Mouse (Mus musculus) heart, embryonic 16.5 days (tissue): ENCODE results near the gene Qdpr. TPM values are rescaled to one million over a fixed set of nuclear protein-coding genes. Genes with fewer than 3 reads are reported as not detected.

Source experiments
- ATAC-seq: fragments of 200-750 bp; cut with Nextera tagmentation; replicated peaks from 2 replicates; pipeline ENCODE4 v1.8.0; 2017; ENCODE audit warnings: moderate number of reproducible peaks; ENCODE audit not compliant: insufficient read depth, low FRiP score; ENCODE audit errors: extremely low read depth
- H3K27ac ChIP-seq: fragments of 300-500 bp; sonication (generic); 2 replicates; pipeline ENCODE4 v1.5.1; 2014; ENCODE audit warnings: mild to moderate bottlenecking, low read length, control low read depth, moderate library complexity
- H3K27me3 ChIP-seq: fragments of 300-500 bp; sonication (generic); 2 replicates; pipeline ENCODE4 v1.6.1; 2014; ENCODE audit warnings: low read length, mixed read lengths; ENCODE audit not compliant: control insufficient read depth, insufficient read depth
- H3K36me3 ChIP-seq: fragments of 300-500 bp; sonication (generic); 2 replicates; pipeline ENCODE4 v1.6.1; 2014; ENCODE audit not compliant: control insufficient read depth, insufficient read depth
- H3K4me1 ChIP-seq: fragments of 300-500 bp; sonication (generic); 2 replicates; pipeline ENCODE4 v1.6.1; 2014; ENCODE audit warnings: low read length, mixed read lengths; ENCODE audit not compliant: control insufficient read depth, insufficient read depth
- H3K4me2 ChIP-seq: fragments of 300-500 bp; sonication (generic); 2 replicates; pipeline ENCODE4 v1.6.1; 2014; ENCODE audit warnings: low read depth, mild to moderate bottlenecking, control low read depth, low read length
- H3K4me3 ChIP-seq: fragments of 300-500 bp; sonication (generic); 2 replicates; pipeline ENCODE4 v1.5.1; 2014; ENCODE audit warnings: mild to moderate bottlenecking, control low read depth, low read length
- H3K9ac ChIP-seq: fragments of 300-500 bp; sonication (generic); 2 replicates; pipeline ENCODE4 v1.6.1; 2014; ENCODE audit warnings: low read length, control low read depth
- H3K9me3 ChIP-seq: fragments of 300-500 bp; sonication (generic); replicated peaks from 2 replicates; pipeline ENCODE4 v1.6.1; 2016; ENCODE audit warnings: low read length; ENCODE audit not compliant: control insufficient read depth
- WGBS: fragments of 180-500 bp; shearing (Covaris S2); extraction: QIAGEN DNeasy Blood & Tissue Kit; methylation state at CpG from one replicate; pipeline ENCODE4 v1.1.7; 2014; 5-methylcytosine and 5-hydroxymethylcytosine counted together
- polyA plus RNA-seq: library from polyadenylated mRNA; unstranded; fragments of >200 nt; fragmentation: Nextera tagmentation; extraction: Ambion mirVana; gene quantifications from 2 replicates; pipeline ENCODE4 v1.2.1, GENCODE M21; 2015

Gene Qdpr
- polyA plus RNA-seq, 1 experiment from 2014 or later = 112 TPM

DNA sequence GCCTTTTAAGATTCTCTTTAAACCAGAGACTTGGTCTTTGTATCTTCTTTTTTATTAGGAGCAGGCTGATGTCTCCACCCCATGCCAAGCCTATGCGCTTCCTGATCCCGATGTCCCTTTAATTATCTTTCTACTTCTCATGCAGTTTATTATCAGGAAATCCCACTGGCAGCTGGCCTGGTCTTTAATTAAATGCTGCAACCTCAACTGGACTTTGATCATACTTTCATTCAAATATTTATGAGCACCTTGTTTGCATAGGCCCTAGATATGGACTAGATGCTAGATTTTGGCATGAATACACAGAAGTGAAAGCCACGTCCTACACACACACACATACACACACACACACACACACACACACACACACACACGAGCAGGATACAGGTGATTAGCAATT, 41.7 kb upstream of the Qdpr start:
- Histone ChIP-seq H3K4me1 (peaks cover 10% of the 10 kb centered on the region), H3K9me3 (no peaks in the 10 kb centered on the region)
- ATAC-seq = no peak

GRCm38 (mm10) chr5:45483654-45484053, 33.6 kb upstream of the Qdpr start:
- H3K4me3 ChIP-seq = no peak overlapping the region
- WGBS = 80% methylated on average over 1 of the region's 1 CpGs

More for the DNA sequence above, 41.7 kb upstream of the Qdpr start:
- H3K27ac ChIP-seq = no peak overlapping the region
- 0 out of 2 replicates have a peak, but pooled peaks cover 3% of the 10 kb centered on the region for H3K27me3 ChIP-seq
- H3K9ac ChIP-seq = no peak overlapping the region
- H3K36me3 ChIP-seq = no peaks in the 10 kb centered on the region
- H3K4me2 ChIP-seq = no peak overlapping the region
- WGBS = 69% methylated on average over 4 of the region's 4 CpGs
- no peak overlapping the region for H3K4me3 ChIP-seq

DNA sequence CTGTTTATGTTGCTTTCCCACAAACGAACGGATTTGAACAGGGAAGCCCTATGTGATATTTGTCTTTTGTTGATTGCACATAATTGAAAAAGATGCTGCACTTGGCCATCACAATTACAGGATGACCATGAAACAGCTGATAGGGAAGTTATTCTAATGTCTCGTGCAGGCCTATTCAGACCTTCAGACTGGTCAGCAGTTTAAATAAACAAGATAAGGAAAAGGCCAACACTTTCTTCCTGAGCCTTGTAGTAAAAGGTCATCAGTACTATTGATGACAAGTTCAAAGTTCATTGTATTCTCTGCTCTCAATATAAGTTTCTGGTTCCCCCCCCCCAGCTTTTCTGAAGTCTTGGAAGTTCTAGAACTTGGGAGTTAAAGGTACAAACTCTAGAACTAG, 32.6 kb upstream of the Qdpr start:
- H3K9me3 ChIP-seq = no peaks in the 10 kb centered on the region
- H3K27ac ChIP-seq = no peak overlapping the region
- no peak overlapping the region for H3K4me3 ChIP-seq
- no peak for ATAC-seq
- no peak overlapping the region for H3K4me2 ChIP-seq
- H3K27me3 ChIP-seq = no peaks in the 10 kb centered on the region
- H3K36me3 ChIP-seq = no peaks in the 10 kb centered on the region
- WGBS = 57% methylated on average over 3 of the region's 3 CpGs
- H3K4me1 ChIP-seq = no peaks in the 10 kb centered on the region
- no peak overlapping the region for H3K9ac ChIP-seq

More at GRCm38 (mm10) chr5:45483654-45484053, 33.6 kb upstream of the Qdpr start:
- H3K27me3 ChIP-seq = no peaks in the 10 kb centered on the region
- H3K9ac ChIP-seq = no peak overlapping the region
- ATAC-seq = no peak
- H3K4me2 ChIP-seq = no peak overlapping the region
- no peak overlapping the region for H3K27ac ChIP-seq
- no peaks in the 10 kb centered on the region for H3K4me1 ChIP-seq
- no peaks in the 10 kb centered on the region for H3K36me3 ChIP-seq
- no peaks in the 10 kb centered on the region for H3K9me3 ChIP-seq

GRCm38 (mm10) chr5:45481125-45481524, 31.1 kb upstream of the Qdpr start:
- no peaks in the 10 kb centered on the region for H3K36me3 ChIP-seq
- WGBS = 86% methylated on average over 2 of the region's 2 CpGs
- no peak overlapping the region for H3K27ac ChIP-seq
- no peaks in the 10 kb centered on the region for H3K27me3 ChIP-seq
- no peak overlapping the region for H3K4me2 ChIP-seq
- ATAC-seq = no peak
- no peaks in the 10 kb centered on the region for H3K4me1 ChIP-seq
- H3K9ac ChIP-seq = no peak overlapping the region
- H3K9me3 ChIP-seq = no peaks in the 10 kb centered on the region
- H3K4me3 ChIP-seq = no peak overlapping the region

DNA sequence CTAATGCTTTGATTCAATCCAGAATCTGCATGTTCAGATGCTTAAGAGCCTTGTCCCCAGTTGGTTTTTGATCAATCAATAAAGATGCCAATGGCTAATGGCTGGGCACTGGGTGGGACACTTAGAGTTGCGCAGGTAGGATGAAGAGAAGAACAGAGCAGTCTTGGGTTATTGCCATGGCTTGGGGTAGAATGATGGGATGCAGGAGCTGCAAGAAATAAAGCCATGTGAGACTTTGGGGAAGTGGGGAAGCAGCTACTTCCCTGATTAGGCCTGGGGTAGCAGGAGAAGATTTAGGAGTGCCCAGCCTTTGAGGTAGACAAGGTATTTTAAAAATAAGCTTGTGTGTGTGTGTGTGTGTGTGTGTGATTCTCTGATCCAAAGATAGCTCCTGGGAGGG, 30.0 kb upstream of the Qdpr start:
- H3K4me1 ChIP-seq = no peaks in the 10 kb centered on the region

DNA sequence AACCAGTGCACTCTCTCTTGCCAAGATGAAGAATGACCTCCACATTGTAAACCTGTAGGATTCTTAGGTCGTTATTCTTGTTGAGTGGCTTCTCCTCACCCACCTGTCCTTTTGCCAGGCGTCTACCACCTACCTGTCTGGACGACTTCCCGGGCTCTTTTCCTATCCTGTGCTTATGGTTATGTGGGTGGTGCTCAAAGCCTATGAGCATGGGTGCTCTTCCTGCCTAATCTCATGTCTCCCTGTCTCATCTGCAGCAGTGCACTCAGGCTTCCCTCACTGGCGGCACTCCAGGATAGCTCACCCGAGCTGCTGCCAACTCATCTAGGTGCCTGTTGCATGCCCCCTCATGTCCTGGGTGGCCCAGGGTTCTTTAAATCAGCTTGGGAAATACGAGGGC, 27.6 kb upstream of the Qdpr start:
- Histone ChIP-seq H3K36me3 (no peaks in the 10 kb centered on the region), H3K4me2 (no peak overlapping the region), H3K4me1 (no peaks in the 10 kb centered on the region), H3K9me3 (no peaks in the 10 kb centered on the region), H3K4me3 (no peak overlapping the region), H3K9ac (no peak overlapping the region), H3K27me3 (peaks cover 3% of the 10 kb centered on the region; the same call in 1 of the 2 replicates), H3K27ac (no peak overlapping the region)
- 70% methylated on average over 7 of the region's 7 CpGs for WGBS
- ATAC-seq = no peak

More for the DNA sequence above, 30.0 kb upstream of the Qdpr start:
- Histone ChIP-seq H3K9me3 (no peaks in the 10 kb centered on the region), H3K4me2 (no peak overlapping the region), H3K9ac (no peak overlapping the region), H3K27me3 (no peaks in the 10 kb centered on the region), H3K27ac (no peak overlapping the region), H3K36me3 (no peaks in the 10 kb centered on the region), H3K4me3 (no peak overlapping the region)
- WGBS = 85% methylated on average over 1 of the region's 1 CpGs
- ATAC-seq = no peak

- Histone ChIP-seq H3K27ac (no peak overlapping the region), H3K27me3 (peaks cover 3% of the 10 kb centered on the region; the same call in 1 of the 2 replicates)
- no peak for ATAC-seq
These were observed 26.3 kb upstream of the Qdpr start for GRCm38 (mm10) chr5:45476288-45476687.

DNA sequence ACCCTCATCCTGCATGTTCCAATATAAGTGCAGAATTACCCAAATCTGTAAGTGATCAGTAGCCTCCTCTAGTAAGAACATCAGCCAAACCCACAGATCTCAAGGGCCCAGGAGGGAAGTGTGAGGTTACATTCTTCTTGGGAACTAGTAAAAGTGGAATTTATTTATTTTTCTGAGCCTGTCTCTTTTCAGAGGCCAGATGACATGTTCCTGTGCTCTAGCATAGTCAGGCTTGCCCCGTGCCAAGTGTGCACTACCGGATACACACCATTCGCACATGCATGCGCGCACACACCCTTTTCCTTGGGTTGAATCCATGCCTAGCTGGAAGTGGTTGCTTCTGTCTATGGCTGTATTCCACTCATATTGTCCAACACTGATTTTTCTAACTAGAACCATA, 25.7 kb upstream of the Qdpr start:
- H3K36me3 ChIP-seq = no peaks in the 10 kb centered on the region
- no peak for ATAC-seq
- H3K9ac ChIP-seq = no peak overlapping the region
- no peaks in the 10 kb centered on the region for H3K9me3 ChIP-seq
- no peaks in the 10 kb centered on the region for H3K4me1 ChIP-seq
- H3K27ac ChIP-seq = no peak overlapping the region
- WGBS = 81% methylated on average over 5 of the region's 5 CpGs
- no peak overlapping the region for H3K4me3 ChIP-seq
- no peak overlapping the region for H3K4me2 ChIP-seq
- peaks cover 3% of the 10 kb centered on the region; the same call in 1 of the 2 replicates for H3K27me3 ChIP-seq

More at GRCm38 (mm10) chr5:45476288-45476687, 26.3 kb upstream of the Qdpr start:
- Histone ChIP-seq H3K4me2 (no peak overlapping the region), H3K9ac (no peak overlapping the region), H3K4me3 (no peak overlapping the region), H3K4me1 (no peaks in the 10 kb centered on the region), H3K9me3 (no peaks in the 10 kb centered on the region), H3K36me3 (no peaks in the 10 kb centered on the region)
- 26% methylated on average over 6 of the region's 6 CpGs for WGBS

DNA sequence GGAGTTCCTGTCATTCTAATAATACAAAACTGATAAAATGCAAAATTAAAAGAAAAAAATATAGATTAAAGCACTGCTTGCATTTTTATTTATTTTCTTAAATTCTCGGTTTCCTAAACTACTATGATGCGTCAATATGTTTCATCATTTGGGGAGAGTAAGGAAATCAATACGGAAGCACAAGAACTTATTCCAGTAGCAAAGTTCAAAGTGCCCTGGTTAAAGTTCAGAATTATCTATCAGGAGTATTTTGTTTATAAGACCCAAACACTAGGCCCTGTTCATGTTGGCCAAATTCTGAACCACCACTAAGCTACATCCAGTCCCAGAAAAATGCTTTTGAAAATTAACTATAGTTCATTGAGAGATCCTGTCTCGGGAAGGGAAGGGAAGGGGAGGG, 24.7 kb upstream of the Qdpr start:
- no peak for ATAC-seq
- Histone ChIP-seq H3K27ac (no peak overlapping the region), H3K27me3 (peaks cover 3% of the 10 kb centered on the region; the same call in 1 of the 2 replicates), H3K4me2 (no peak overlapping the region), H3K9ac (no peak overlapping the region), H3K4me3 (no peak overlapping the region), H3K9me3 (no peaks in the 10 kb centered on the region), H3K36me3 (no peaks in the 10 kb centered on the region), H3K4me1 (no peaks in the 10 kb centered on the region)
- 56% methylated on average over 4 of the region's 4 CpGs for WGBS
